Mouse (Mus musculus) neural tube, embryonic 13.5 days (tissue): ENCODE measurements around the gene Cts7. TPM values are rescaled to one million over a fixed set of nuclear protein-coding genes. Genes with fewer than 3 reads are reported as not detected.

Experiments
- ATAC-seq: fragments of 200-750 bp; cut with Nextera tagmentation; 2 replicates; pipeline ENCODE4 v1.8.0; 2017; ENCODE audit warnings: low read depth, mild to moderate bottlenecking, moderate TSS enrichment, moderate library complexity
- H3K27ac ChIP-seq: fragments of 300-500 bp; sonication (generic); replicated peaks from 2 replicates; pipeline ENCODE4 v1.5.1; 2015; ENCODE audit warnings: moderate library complexity, mild to moderate bottlenecking, inconsistent platforms
- H3K27me3 ChIP-seq: fragments of 300-500 bp; sonication (generic); 2 replicates; pipeline ENCODE4 v1.6.1; 2015; ENCODE audit warnings: mild to moderate bottlenecking, inconsistent platforms
- H3K36me3 ChIP-seq: fragments of 300-500 bp; sonication (generic); 2 replicates; pipeline ENCODE4 v1.6.1; 2015; ENCODE audit warnings: mild to moderate bottlenecking, inconsistent platforms
- H3K4me1 ChIP-seq: fragments of 300-500 bp; sonication (generic); replicated peaks from 2 replicates; pipeline ENCODE4 v1.6.1; 2015; ENCODE audit warnings: inconsistent platforms
- H3K4me2 ChIP-seq: fragments of 300-500 bp; sonication (generic); 2 replicates; pipeline ENCODE4 v1.6.1; 2015; ENCODE audit warnings: inconsistent platforms, mild to moderate bottlenecking, moderate library complexity
- H3K4me3 ChIP-seq: fragments of 300-500 bp; sonication (generic); 2 replicates; pipeline ENCODE4 v1.5.1; 2015; ENCODE audit warnings: mild to moderate bottlenecking, inconsistent platforms
- H3K9ac ChIP-seq: fragments of 300-500 bp; sonication (generic); 2 replicates; pipeline ENCODE4 v1.6.1; 2015; ENCODE audit warnings: moderate library complexity, mild to moderate bottlenecking, inconsistent platforms
- H3K9me3 ChIP-seq: fragments of 300-500 bp; sonication (generic); 2 replicates; pipeline ENCODE4 v1.6.1; 2016; ENCODE audit warnings: inconsistent platforms
- microRNA-seq: library from miRNA; unstranded; fragments of <30 nt; microRNA quantifications from one replicate; pipeline ENCODE4, GENCODE M21; 2016
- polyA plus RNA-seq: library from polyadenylated mRNA; unstranded; fragments of >200 nt; fragmentation: Nextera tagmentation; extraction: Ambion mirVana; gene quantifications from 2 replicates; pipeline ENCODE4 v1.2.1, GENCODE M21; 2015

Gene Cts7
- polyA plus RNA-seq, result not detected in 2 replicates

- Histone ChIP-seq H3K9ac (no peak within 1 kb of the TSS), H3K27ac (no peak within 1 kb of the TSS), H3K36me3 (no peaks in the 10 kb centered on the region), H3K27me3 (no peaks in the 10 kb centered on the region), H3K9me3 (peaks cover 40% of the 10 kb centered on the region; the same call in 1 of the 2 replicates), H3K4me2 (no peak within 1 kb of the TSS), H3K4me1 (no peaks in the 10 kb centered on the region), H3K4me3 (no peak within 1 kb of the TSS)
- no peak for ATAC-seq
These were observed at the start of gene Cts7 for GRCm38 (mm10) chr13:61358097-61358496. Gene Cts7, minus strand, starts transcription at chr13:61358197.

Small RNA genes within 50 kb of the gene (microRNA-seq; reads per million reads assigned to microRNA genes)
- gene Gm27704, result not detected

Other genes starting within 250 kb of the Cts7 start
- not detected in 2 replicates for gene Ctsr, start 193.9 kb downstream of the Cts7 start, polyA plus RNA-seq
- not detected in 2 replicates for gene Cts6, start 154.8 kb downstream of the Cts7 start, polyA plus RNA-seq
- not detected in 2 replicates for gene Cts8, start 102.8 kb downstream of the Cts7 start, polyA plus RNA-seq
- not detected in 2 replicates for gene Gm49398, start 69.4 kb downstream of the Cts7 start, polyA plus RNA-seq
- not detected in 2 replicates for gene Ctsm, start 183.6 kb upstream of the Cts7 start, polyA plus RNA-seq
- gene Gm49352, start 210.0 kb upstream of the Cts7 start, polyA plus RNA-seq, result not detected in 2 replicates
- not detected in 2 replicates for gene Cts3, start 211.9 kb upstream of the Cts7 start, polyA plus RNA-seq